8 mouse cellular contexts compared by ENCODE assay signal in genomic region chr4:126261675-126262074, GRCm38 (mm10). TPM values are rescaled to one million over a fixed set of nuclear protein-coding genes. Genes with fewer than 3 reads are reported as not detected.
DNase-seq lines count a peak whose midpoint lies in the region; ATAC-seq and TF ChIP-seq lines count a peak whose summit lies in the region.

No protein-coding gene starts in this region.

- peak overlapping the region; percentile 64 for H3K9ac ChIP-seq in heart, embryonic 12.5 days
- H3K9ac ChIP-seq in midbrain, embryonic 11.5 days (ENCODE audit: low read length): no peak overlapping the region
- no peak overlapping the region for H3K9ac ChIP-seq in intestine, embryonic 14.5 days (ENCODE audit: low read length)

- H3K9me3 ChIP-seq in heart, embryonic 12.5 days (replicated peaks): no peaks in the 10 kb centered on the region
- H3K9me3 ChIP-seq in midbrain, embryonic 10.5 days (replicated peaks): no peaks in the 10 kb centered on the region
- H3K9me3 ChIP-seq in midbrain, embryonic 11.5 days (ENCODE audit: control insufficient read depth, low read length): no peaks in the 10 kb centered on the region
- no peaks in the 10 kb centered on the region for H3K9me3 ChIP-seq in intestine, embryonic 14.5 days (ENCODE audit: control insufficient read depth, low read length)

- peak overlapping the region; percentile 17; the same call in 1 of the 2 replicates for H3K27ac ChIP-seq in heart, embryonic 12.5 days (ENCODE audit: poor library complexity, severe bottlenecking)
- peak overlapping the region; percentile 89 for H3K27ac ChIP-seq in midbrain, embryonic 10.5 days (replicated peaks)
- H3K27ac ChIP-seq in midbrain, embryonic 11.5 days (ENCODE audit: low read depth, low read length): no peak overlapping the region
- no peak overlapping the region for H3K27ac ChIP-seq in intestine, embryonic 14.5 days (ENCODE audit: low read depth)
- H3K27ac ChIP-seq in small intestine, adult 2 months (ENCODE audit: insufficient read depth, low read depth, low read length): peak overlapping the region; percentile 81

- H3K27me3 ChIP-seq in heart, embryonic 12.5 days (replicated peaks): no peaks in the 10 kb centered on the region
- H3K27me3 ChIP-seq in midbrain, embryonic 10.5 days (ENCODE audit: low read depth, poor library complexity, severe bottlenecking): no peaks in the 10 kb centered on the region
- H3K27me3 ChIP-seq in midbrain, embryonic 11.5 days (ENCODE audit: control insufficient read depth, insufficient read depth, low read length): no peaks in the 10 kb centered on the region
- H3K27me3 ChIP-seq in intestine, embryonic 14.5 days (replicated peaks; ENCODE audit: control insufficient read depth, insufficient read depth, low read length): no peaks in the 10 kb centered on the region
- H3K27me3 ChIP-seq in small intestine, adult 2 months (ENCODE audit: control insufficient read depth, insufficient read depth, low read length): no peaks in the 10 kb centered on the region

- ATAC-seq in heart, embryonic 12.5 days (ENCODE audit: insufficient number of reproducible peaks, low FRiP score): no peak
- ATAC-seq in midbrain, embryonic 11.5 days (ENCODE audit: low FRiP score): no peak
- no peak for ATAC-seq in intestine, embryonic 14.5 days (replicated peaks; ENCODE audit: low FRiP score, low TSS enrichment, low read depth)

- WGBS in heart, embryonic 12.5 days: 49% methylated on average over 7 of the region's 7 CpGs
- 53% methylated on average over 7 of the region's 7 CpGs for WGBS in midbrain, embryonic 10.5 days
- 56% methylated on average over 7 of the region's 7 CpGs for WGBS in midbrain, embryonic 11.5 days
- 48% methylated on average over 7 of the region's 7 CpGs for WGBS in intestine, embryonic 14.5 days
- WGBS in small intestine, adult 2 months: 31% methylated on average over 7 of the region's 7 CpGs

- no peak for TF ChIP-seq POLR2A in small intestine, adult 2 months (IDR thresholded peaks at IDR 0.05; ENCODE audit: low read depth, low read length)

- DNase-seq in heart, adult 8-10 months (ENCODE audit: low spot score): no peak
- no peak for DNase-seq in midbrain, embryonic 10.5 days (ENCODE audit: low spot score)
- no peak for DNase-seq in midbrain, embryonic 11.5 days (ENCODE audit: low spot score, missing footprints)
- no peak for DNase-seq in intestine, embryonic 14.5 days (ENCODE audit: low spot score)
- no peak for DNase-seq in cerebellum, adult 11 months
- no peak for DNase-seq in right cerebral cortex, adult 2 months (ENCODE audit: low spot score in 2 of 2)

- TF ChIP-seq CTCF in small intestine, adult 2 months (IDR thresholded peaks at IDR 0.05; ENCODE audit: extremely low read depth, insufficient read length, insufficient replicate concordance, low read depth, low read length): no peak

- H3K4me3 ChIP-seq in heart, embryonic 12.5 days: no peak overlapping the region
- H3K4me3 ChIP-seq in midbrain, embryonic 10.5 days: peak overlapping the region; percentile 66; the same call in 1 of the 2 replicates
- H3K4me3 ChIP-seq in midbrain, embryonic 11.5 days (ENCODE audit: low read depth, low read length): no peak overlapping the region
- peak overlapping the region; percentile 77; the same call in 1 of the 2 replicates for H3K4me3 ChIP-seq in intestine, embryonic 14.5 days (ENCODE audit: low read depth, low read length)
- no peak overlapping the region for H3K4me3 ChIP-seq in small intestine, adult 2 months (ENCODE audit: low read depth, low read length)

- no peaks in the 10 kb centered on the region for H3K36me3 ChIP-seq in heart, embryonic 12.5 days
- H3K36me3 ChIP-seq in midbrain, embryonic 10.5 days: no peaks in the 10 kb centered on the region
- no peaks in the 10 kb centered on the region for H3K36me3 ChIP-seq in midbrain, embryonic 11.5 days (ENCODE audit: control insufficient read depth, insufficient read depth, low read length)
- 0 out of 2 replicates have a peak, but pooled peaks cover 5% of the 10 kb centered on the region for H3K36me3 ChIP-seq in intestine, embryonic 14.5 days (ENCODE audit: control insufficient read depth, insufficient read depth, low read length)
- no peaks in the 10 kb centered on the region for H3K36me3 ChIP-seq in small intestine, adult 2 months (ENCODE audit: control insufficient read depth, insufficient read depth, low read length)

- H3K4me2 ChIP-seq in heart, embryonic 12.5 days: peak overlapping the region; percentile 26
- no peak overlapping the region for H3K4me2 ChIP-seq in midbrain, embryonic 11.5 days
- H3K4me2 ChIP-seq in intestine, embryonic 14.5 days (ENCODE audit: low read length): peak overlapping the region; percentile 22; the same call in 1 of the 2 replicates

- H3K4me1 ChIP-seq in heart, embryonic 12.5 days (replicated peaks): peaks cover 55% of the 10 kb centered on the region
- peaks cover 61% of the 10 kb centered on the region for H3K4me1 ChIP-seq in midbrain, embryonic 10.5 days
- peaks cover 43% of the 10 kb centered on the region for H3K4me1 ChIP-seq in midbrain, embryonic 11.5 days (ENCODE audit: control insufficient read depth, insufficient read depth, low read length)
- H3K4me1 ChIP-seq in intestine, embryonic 14.5 days (replicated peaks; ENCODE audit: control insufficient read depth, insufficient read depth, low read length): peaks cover 51% of the 10 kb centered on the region
- H3K4me1 ChIP-seq in small intestine, adult 2 months (ENCODE audit: control insufficient read depth, insufficient read depth, insufficient read length, low read length): peaks cover 15% of the 10 kb centered on the region

RNA-seq across cellular contexts. Expression of gene Trappc3, which starts 0.5 kb away (rescaled TPM):
- polyA plus RNA-seq in heart, embryonic 12.5 days (2016; fragmentation: Nextera tagmentation; extraction: Ambion mirVana): 68.0 and 68.7 TPM in 2 replicates
- 10 to 100 TPM; 45.4 to 56.5 (median 51.6) TPM for total RNA-seq in heart, adult 8-10 months (2022)
- 85.2 and 94.4 TPM in 2 replicates for polyA plus RNA-seq in midbrain, embryonic 10.5 days (2016; fragmentation: Nextera tagmentation; extraction: Ambion mirVana)
- 37.1 and 38.9 TPM in 2 replicates for polyA plus RNA-seq in midbrain, embryonic 11.5 days (2014; fragmentation: Nextera tagmentation; extraction: Ambion mirVana)
- polyA plus RNA-seq in intestine, embryonic 14.5 days (2014; fragmentation: Nextera tagmentation; extraction: Ambion mirVana): 20.5 and 24.6 TPM in 2 replicates
- 12.6 and 21.4 TPM in 2 replicates for polyA plus RNA-seq in small intestine, adult 2 months (2012; rRNA removed)

RNA-seq across cellular contexts. Expression of gene Map7d1, which starts 5.5 kb away (rescaled TPM):
- 73.9 and 76.4 TPM in 2 replicates for polyA plus RNA-seq in heart, embryonic 12.5 days (2016; fragmentation: Nextera tagmentation; extraction: Ambion mirVana)
- total RNA-seq in heart, adult 8-10 months (2022): 100 to 1,000 TPM; 266 to 279 (median 267) TPM
- polyA plus RNA-seq in midbrain, embryonic 10.5 days (2016; fragmentation: Nextera tagmentation; extraction: Ambion mirVana): 59.8 and 69.7 TPM in 2 replicates
- 61.8 and 68.7 TPM in 2 replicates for polyA plus RNA-seq in midbrain, embryonic 11.5 days (2014; fragmentation: Nextera tagmentation; extraction: Ambion mirVana)
- polyA plus RNA-seq in intestine, embryonic 14.5 days (2014; fragmentation: Nextera tagmentation; extraction: Ambion mirVana): 37.8 and 38.0 TPM in 2 replicates
- polyA plus RNA-seq in small intestine, adult 2 months (2012; rRNA removed): 40.2 and 47.3 TPM in 2 replicates

RNA-seq across cellular contexts. Expression of gene Col8a2, which starts 24.9 kb away (rescaled TPM):
- 4.7 and 4.9 TPM in 2 replicates for polyA plus RNA-seq in heart, embryonic 12.5 days (2016; fragmentation: Nextera tagmentation; extraction: Ambion mirVana)
- total RNA-seq in heart, adult 8-10 months (2022): under 1 TPM; 0.35 to 0.91 (median 0.46) TPM
- polyA plus RNA-seq in midbrain, embryonic 10.5 days (2016; fragmentation: Nextera tagmentation; extraction: Ambion mirVana): 2.8 and 6.5 TPM in 2 replicates
- 9.1 and 9.5 TPM in 2 replicates for polyA plus RNA-seq in midbrain, embryonic 11.5 days (2014; fragmentation: Nextera tagmentation; extraction: Ambion mirVana)
- 5.3 and 6.7 TPM in 2 replicates for polyA plus RNA-seq in intestine, embryonic 14.5 days (2014; fragmentation: Nextera tagmentation; extraction: Ambion mirVana)
- 0.55 and 0.77 TPM in 2 replicates for polyA plus RNA-seq in small intestine, adult 2 months (2012; rRNA removed)

RNA-seq across cellular contexts. Expression of gene Thrap3, which starts 59.1 kb away (rescaled TPM):
- polyA plus RNA-seq in heart, embryonic 12.5 days (2016; fragmentation: Nextera tagmentation; extraction: Ambion mirVana): 177 and 191 TPM in 2 replicates
- 100 to 1,000 TPM; 112 to 128 (median 121) TPM for total RNA-seq in heart, adult 8-10 months (2022)
- polyA plus RNA-seq in midbrain, embryonic 10.5 days (2016; fragmentation: Nextera tagmentation; extraction: Ambion mirVana): 244 and 256 TPM in 2 replicates
- 192 and 219 TPM in 2 replicates for polyA plus RNA-seq in midbrain, embryonic 11.5 days (2014; fragmentation: Nextera tagmentation; extraction: Ambion mirVana)
- polyA plus RNA-seq in intestine, embryonic 14.5 days (2014; fragmentation: Nextera tagmentation; extraction: Ambion mirVana): 206 TPM in 2 replicates
- 10.0 and 22.1 TPM in 2 replicates for polyA plus RNA-seq in small intestine, adult 2 months (2012; rRNA removed)

RNA-seq across cellular contexts. Expression of gene Adprhl2, which starts 59.8 kb away (rescaled TPM):
- 37.4 and 38.8 TPM in 2 replicates for polyA plus RNA-seq in heart, embryonic 12.5 days (2016; fragmentation: Nextera tagmentation; extraction: Ambion mirVana)
- 10 to 100 TPM; 12.7 to 14.4 (median 13.5) TPM for total RNA-seq in heart, adult 8-10 months (2022)
- polyA plus RNA-seq in midbrain, embryonic 10.5 days (2016; fragmentation: Nextera tagmentation; extraction: Ambion mirVana): 80.8 and 88.4 TPM in 2 replicates
- 36.4 and 45.0 TPM in 2 replicates for polyA plus RNA-seq in midbrain, embryonic 11.5 days (2014; fragmentation: Nextera tagmentation; extraction: Ambion mirVana)
- 49.3 and 50.9 TPM in 2 replicates for polyA plus RNA-seq in intestine, embryonic 14.5 days (2014; fragmentation: Nextera tagmentation; extraction: Ambion mirVana)
- polyA plus RNA-seq in small intestine, adult 2 months (2012; rRNA removed): 25.3 and 33.9 TPM in 2 replicates

Comparison
In these comparisons a context has a peak if more than half of its experiments do, and no peak if none do; other contexts are left out.
1. H3K27ac ChIP-seq: peak in heart, embryonic 12.5 days (single experiment), midbrain, embryonic 10.5 days (single experiment) and small intestine, adult 2 months (single experiment); none in midbrain, embryonic 11.5 days (single experiment) and intestine, embryonic 14.5 days (single experiment).
2. H3K4me3 ChIP-seq: peak in midbrain, embryonic 10.5 days (single experiment) and intestine, embryonic 14.5 days (single experiment); none in heart, embryonic 12.5 days (single experiment), midbrain, embryonic 11.5 days (single experiment) and small intestine, adult 2 months (single experiment).